Mouse (Mus musculus): ENCODE data around the gene Mier2. TPM values are rescaled to one million over a fixed set of nuclear protein-coding genes. Genes with fewer than 3 reads are reported as not detected.

The Mier2 gene
- polyA plus RNA-seq (2014; fragmentation: Nextera tagmentation; extraction: Ambion mirVana), result 35.3 and 43.7 TPM in 2 replicates

DNA sequence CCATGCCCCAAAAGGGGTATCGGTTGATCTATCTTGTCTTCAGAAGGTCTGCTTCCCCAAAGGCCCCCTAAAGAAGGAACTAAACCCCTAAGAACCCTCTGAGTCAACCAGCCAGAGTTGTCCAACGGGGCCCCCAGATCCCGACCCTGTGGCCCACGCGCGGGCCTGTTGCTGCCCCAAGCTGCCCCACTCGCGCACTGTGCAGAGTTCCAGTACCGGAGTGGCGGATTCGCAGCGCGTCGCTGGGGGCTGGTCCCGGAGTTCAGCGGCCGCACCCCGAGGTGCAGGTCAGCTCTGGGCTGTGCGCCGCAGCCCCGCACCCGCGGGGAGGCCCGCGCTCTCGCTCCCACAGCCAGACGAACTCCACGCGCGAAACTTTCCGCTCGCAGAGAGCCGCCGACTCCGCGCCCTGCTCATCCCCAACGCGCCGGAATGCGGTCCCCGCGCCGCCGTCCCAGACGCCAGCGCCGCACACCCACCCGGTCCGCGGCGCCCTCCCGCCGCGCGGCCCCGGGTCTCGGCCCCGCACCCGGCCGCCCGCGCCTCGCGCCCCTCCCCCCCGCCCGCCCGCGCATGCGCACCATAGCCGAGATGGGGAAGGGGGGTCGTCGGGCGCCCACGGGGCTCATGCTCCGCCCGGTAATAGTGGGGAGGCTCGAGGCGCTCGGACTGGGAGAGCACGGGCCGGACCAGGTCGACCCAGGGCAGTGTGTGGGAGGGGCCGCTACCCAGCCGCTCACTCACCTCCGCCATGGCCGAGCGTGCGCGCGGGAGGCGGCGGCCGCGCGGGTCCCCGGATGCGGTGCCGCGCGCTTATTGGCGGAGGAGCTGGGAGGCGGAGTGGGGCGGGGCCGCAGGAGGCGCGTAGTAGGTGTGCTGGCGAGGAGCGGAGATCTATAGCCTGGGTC is at the start of gene Mier2:
Gene Mier2 (minus strand): TSS at position 870 of the 908 bp plus-strand sequence.
- WGBS, result under 1% methylated on average over 98 of the region's 108 CpGs
- H3K36me3 ChIP-seq (ENCODE audit: control insufficient read depth, insufficient read depth, low read length), result peaks cover 5% of the 10 kb centered on the region
- peaks cover 7% of the 10 kb centered on the region for H3K4me1 ChIP-seq (ENCODE audit: control insufficient read depth, insufficient read depth, low read length)
- no peaks in the 10 kb centered on the region for H3K27me3 ChIP-seq (replicated peaks; ENCODE audit: control insufficient read depth, insufficient read depth, low read length)
- H3K9ac ChIP-seq (ENCODE audit: low read length), result peak within 1 kb of the TSS; percentile 92
- ATAC-seq (peak; percentile 89), DNase-seq (ENCODE audit: low spot score) (peak; percentile 78)
- no peaks in the 10 kb centered on the region for H3K9me3 ChIP-seq (replicated peaks; ENCODE audit: control insufficient read depth, low read length)
- peak within 1 kb of the TSS; percentile 33; the same call in 1 of the 2 replicates for H3K27ac ChIP-seq (ENCODE audit: low read depth, low read length)
- H3K4me3 ChIP-seq (ENCODE audit: low read depth, low read length), result peak within 1 kb of the TSS; percentile 95
- peak within 1 kb of the TSS; percentile 82 for H3K4me2 ChIP-seq (ENCODE audit: low read length)

GRCm38 (mm10) chr10:79597936-79598230 is 42.9 kb upstream of the Mier2 start:
- H3K27me3 ChIP-seq (replicated peaks; ENCODE audit: control insufficient read depth, insufficient read depth, low read length), result no peaks in the 10 kb centered on the region
- WGBS, result 76% methylated on average over 4 of the region's 4 CpGs

GRCm38 (mm10) chr10:79597051-79597935 is 42.3 kb upstream of the Mier2 start:
- Histone ChIP-seq H3K9ac (ENCODE audit: low read length) (no peak overlapping the region), H3K4me2 (ENCODE audit: low read length) (no peak overlapping the region), H3K27ac (ENCODE audit: low read depth, low read length) (no peak overlapping the region), H3K9me3 (replicated peaks; ENCODE audit: control insufficient read depth, low read length) (no peaks in the 10 kb centered on the region), H3K36me3 (ENCODE audit: control insufficient read depth, insufficient read depth, low read length) (no peaks in the 10 kb centered on the region), H3K27me3 (replicated peaks; ENCODE audit: control insufficient read depth, insufficient read depth, low read length) (no peaks in the 10 kb centered on the region), H3K4me1 (ENCODE audit: control insufficient read depth, insufficient read depth, low read length) (no peaks in the 10 kb centered on the region), H3K4me3 (ENCODE audit: low read depth, low read length) (no peak overlapping the region)
- WGBS, result 31% methylated on average over 13 of the region's 13 CpGs
- DNase-seq (ENCODE audit: low spot score) (no peak), ATAC-seq (no peak)

More at GRCm38 (mm10) chr10:79597936-79598230, 42.9 kb upstream of the Mier2 start:
- H3K36me3 ChIP-seq (ENCODE audit: control insufficient read depth, insufficient read depth, low read length), result no peaks in the 10 kb centered on the region
- no peak overlapping the region for H3K4me2 ChIP-seq (ENCODE audit: low read length)
- H3K9ac ChIP-seq (ENCODE audit: low read length), result no peak overlapping the region
- ATAC-seq, result no peak
- no peak overlapping the region for H3K4me3 ChIP-seq (ENCODE audit: low read depth, low read length)
- no peaks in the 10 kb centered on the region for H3K9me3 ChIP-seq (replicated peaks; ENCODE audit: control insufficient read depth, low read length)
- no peak overlapping the region for H3K27ac ChIP-seq (ENCODE audit: low read depth, low read length)
- no peak for DNase-seq (ENCODE audit: low spot score)
- no peaks in the 10 kb centered on the region for H3K4me1 ChIP-seq (ENCODE audit: control insufficient read depth, insufficient read depth, low read length)

DNA sequence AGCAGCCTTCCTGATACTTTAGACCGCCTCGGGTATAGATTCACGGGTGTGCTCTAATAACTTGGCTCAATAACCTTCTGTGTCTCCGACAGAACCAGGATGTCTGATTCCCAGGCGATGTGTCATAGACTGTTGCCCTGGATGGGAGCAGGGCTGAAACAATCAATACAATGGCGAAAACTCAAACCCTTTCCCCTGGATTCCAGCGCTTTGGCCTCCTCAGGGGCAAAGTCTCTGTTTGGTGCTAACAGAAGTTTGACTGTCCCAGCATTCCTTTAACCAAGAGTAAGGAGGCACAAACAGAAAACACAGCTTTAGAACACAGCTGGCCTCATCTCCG is 40.6 kb upstream of the Mier2 start:
- ATAC-seq (no peak), DNase-seq (ENCODE audit: low spot score) (no peak)
- Histone ChIP-seq H3K36me3 (ENCODE audit: control insufficient read depth, insufficient read depth, low read length) (no peaks in the 10 kb centered on the region), H3K4me1 (ENCODE audit: control insufficient read depth, insufficient read depth, low read length) (no peaks in the 10 kb centered on the region), H3K27me3 (replicated peaks; ENCODE audit: control insufficient read depth, insufficient read depth, low read length) (no peaks in the 10 kb centered on the region), H3K9me3 (replicated peaks; ENCODE audit: control insufficient read depth, low read length) (no peaks in the 10 kb centered on the region), H3K9ac (ENCODE audit: low read length) (no peak overlapping the region), H3K27ac (ENCODE audit: low read depth, low read length) (no peak overlapping the region), H3K4me2 (ENCODE audit: low read length) (no peak overlapping the region), H3K4me3 (ENCODE audit: low read depth, low read length) (no peak overlapping the region)
- 64% methylated on average over 8 of the region's 8 CpGs for WGBS

DNA sequence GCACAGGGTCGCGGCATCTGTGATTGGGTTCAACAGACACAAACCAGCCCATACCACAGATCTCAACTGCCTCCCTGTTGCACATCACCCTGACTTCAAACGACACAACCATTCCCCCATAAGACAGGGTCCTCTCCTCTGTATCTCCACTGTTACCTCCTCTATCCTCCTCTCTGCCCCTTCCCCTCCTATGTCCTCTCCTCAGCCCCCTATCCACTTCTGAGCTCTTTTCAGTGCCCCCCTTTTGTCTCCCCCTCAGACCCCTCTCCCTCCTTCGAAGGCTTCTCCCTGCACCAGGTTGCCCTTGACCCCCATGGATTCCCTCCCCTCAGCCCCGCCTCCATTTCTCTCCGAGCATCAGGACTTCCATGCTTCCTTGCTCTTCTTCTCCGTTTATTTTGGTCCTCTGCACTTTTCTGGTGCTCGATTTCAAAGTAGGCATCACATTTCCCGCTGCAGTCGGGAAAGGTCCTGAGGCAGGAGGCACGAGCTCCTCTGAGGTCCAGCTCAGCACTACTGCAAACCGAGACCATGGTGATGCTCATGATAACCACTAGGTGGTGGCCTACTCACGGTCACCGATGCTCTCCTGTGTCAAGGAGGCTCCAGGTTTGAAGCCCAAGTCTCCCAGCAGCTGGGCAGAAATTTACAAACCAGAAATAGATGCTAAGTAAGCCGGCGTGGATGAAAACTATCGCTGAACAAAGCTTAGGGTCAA is 40.0 kb upstream of the Mier2 start:
- Histone ChIP-seq H3K9ac (ENCODE audit: low read length) (no peak overlapping the region), H3K4me2 (ENCODE audit: low read length) (peak overlapping the region; percentile 17; the same call in 1 of the 2 replicates), H3K27me3 (replicated peaks; ENCODE audit: control insufficient read depth, insufficient read depth, low read length) (no peaks in the 10 kb centered on the region)

GRCm38 (mm10) chr10:79594111-79594510 is 39.1 kb upstream of the Mier2 start:
- H3K36me3 ChIP-seq (ENCODE audit: control insufficient read depth, insufficient read depth, low read length), result no peaks in the 10 kb centered on the region
- H3K9me3 ChIP-seq (replicated peaks; ENCODE audit: control insufficient read depth, low read length), result no peaks in the 10 kb centered on the region
- WGBS, result 62% methylated on average over 6 of the region's 6 CpGs
- ATAC-seq (no peak), DNase-seq (ENCODE audit: low spot score) (no peak)
- no peaks in the 10 kb centered on the region for H3K27me3 ChIP-seq (replicated peaks; ENCODE audit: control insufficient read depth, insufficient read depth, low read length)
- H3K9ac ChIP-seq (ENCODE audit: low read length), result no peak overlapping the region
- no peak overlapping the region for H3K27ac ChIP-seq (ENCODE audit: low read depth, low read length)
- H3K4me1 ChIP-seq (ENCODE audit: control insufficient read depth, insufficient read depth, low read length), result no peaks in the 10 kb centered on the region
- no peak overlapping the region for H3K4me3 ChIP-seq (ENCODE audit: low read depth, low read length)
- no peak overlapping the region for H3K4me2 ChIP-seq (ENCODE audit: low read length)

More for the DNA sequence above, 40.0 kb upstream of the Mier2 start:
- Histone ChIP-seq H3K9me3 (replicated peaks; ENCODE audit: control insufficient read depth, low read length) (no peaks in the 10 kb centered on the region), H3K27ac (ENCODE audit: low read depth, low read length) (no peak overlapping the region), H3K4me3 (ENCODE audit: low read depth, low read length) (no peak overlapping the region), H3K36me3 (ENCODE audit: control insufficient read depth, insufficient read depth, low read length) (no peaks in the 10 kb centered on the region), H3K4me1 (ENCODE audit: control insufficient read depth, insufficient read depth, low read length) (no peaks in the 10 kb centered on the region)
- WGBS, result 18% methylated on average over 17 of the region's 17 CpGs
- peak; percentile 92 for ATAC-seq
- peak; percentile 91 for DNase-seq (ENCODE audit: low spot score)

DNA sequence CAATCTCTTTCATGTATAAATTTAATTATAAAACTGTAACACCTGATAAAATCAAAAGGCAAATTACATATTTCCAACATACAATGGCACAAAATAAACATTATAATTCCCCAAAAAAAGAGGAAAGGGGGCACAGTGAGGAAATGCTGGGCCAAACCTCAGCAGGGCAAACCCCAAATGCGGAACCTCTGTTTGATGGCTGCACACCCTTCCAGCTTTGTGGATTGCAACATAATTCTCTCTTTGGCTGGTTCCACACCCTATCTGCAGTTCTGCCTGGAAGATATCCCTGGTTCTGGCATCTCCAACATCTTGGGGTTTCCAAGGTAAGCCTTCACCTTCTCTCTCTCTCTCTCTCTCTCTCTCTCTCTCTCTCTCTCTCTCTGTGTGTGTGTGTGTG is 35.7 kb upstream of the Mier2 start:
- DNase-seq (ENCODE audit: low spot score), result no peak
- Histone ChIP-seq H3K4me2 (ENCODE audit: low read length) (no peak overlapping the region), H3K27me3 (replicated peaks; ENCODE audit: control insufficient read depth, insufficient read depth, low read length) (no peaks in the 10 kb centered on the region), H3K36me3 (ENCODE audit: control insufficient read depth, insufficient read depth, low read length) (no peaks in the 10 kb centered on the region), H3K4me3 (ENCODE audit: low read depth, low read length) (no peak overlapping the region), H3K9me3 (replicated peaks; ENCODE audit: control insufficient read depth, low read length) (no peaks in the 10 kb centered on the region), H3K9ac (ENCODE audit: low read length) (no peak overlapping the region), H3K27ac (ENCODE audit: low read depth, low read length) (no peak overlapping the region), H3K4me1 (ENCODE audit: control insufficient read depth, insufficient read depth, low read length) (no peaks in the 10 kb centered on the region)
- no peak for ATAC-seq
- WGBS, result 92% methylated on average over 1 of the region's 1 CpGs

DNA sequence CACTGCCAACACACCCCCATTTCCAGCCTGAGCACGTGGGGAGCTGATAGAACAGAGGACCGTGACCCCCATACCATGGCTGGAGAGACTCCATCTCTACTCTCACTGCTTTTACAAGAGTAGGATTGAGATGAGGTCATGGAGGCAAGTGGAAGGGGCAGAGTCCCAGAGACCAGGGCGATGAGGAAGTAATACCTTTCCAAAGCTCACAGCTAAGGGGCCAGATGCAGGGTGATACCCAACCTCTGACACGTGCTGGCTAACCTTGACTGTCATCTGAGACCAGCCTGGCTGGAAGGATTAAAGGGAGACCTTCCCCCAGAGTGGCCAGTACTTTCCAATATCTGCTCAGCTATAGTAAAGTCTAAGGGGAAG is 32.7 kb upstream of the Mier2 start:
- Histone ChIP-seq H3K4me2 (ENCODE audit: low read length) (no peak overlapping the region), H3K9me3 (replicated peaks; ENCODE audit: control insufficient read depth, low read length) (no peaks in the 10 kb centered on the region), H3K27ac (ENCODE audit: low read depth, low read length) (no peak overlapping the region), H3K36me3 (ENCODE audit: control insufficient read depth, insufficient read depth, low read length) (no peaks in the 10 kb centered on the region), H3K4me3 (ENCODE audit: low read depth, low read length) (no peak overlapping the region), H3K9ac (ENCODE audit: low read length) (no peak overlapping the region), H3K4me1 (ENCODE audit: control insufficient read depth, insufficient read depth, low read length) (no peaks in the 10 kb centered on the region), H3K27me3 (replicated peaks; ENCODE audit: control insufficient read depth, insufficient read depth, low read length) (no peaks in the 10 kb centered on the region)
- ATAC-seq (no peak), DNase-seq (ENCODE audit: low spot score) (no peak)
- 68% methylated on average over 4 of the region's 4 CpGs for WGBS

Measured in forebrain, embryonic 14.5 days (tissue).